Mouse (Mus musculus): ENCODE measurements at regions not wholly inside any gene's neighbourhood (a gene's known extent, or its start where the extent isn't known, plus 50 kb on each side); places are given as distances from the start of the nearest gene placed in this dataset.
A peak's percentile ranks its signal among the peaks of the same experiment; 100 is the strongest.

- DNase-seq = no peak
Observed at GRCm38 (mm10) chr8:15470561-15470960, 424.7 kb upstream of the BB014433 start.

GRCm38 (mm10) chr8:15468540-15469476 is 422.9 kb upstream of the BB014433 start:
- no peak for DNase-seq

GRCm38 (mm10) chr8:15438546-15438945 is 392.7 kb upstream of the BB014433 start:
- no peak for DNase-seq

GRCm38 (mm10) chr8:15394722-15395115 is 348.8 kb upstream of the BB014433 start:
- DNase-seq = no peak

GRCm38 (mm10) chr8:15393936-15394721 is 348.3 kb upstream of the BB014433 start:
- DNase-seq = no peak

GRCm38 (mm10) chr8:15392056-15392455 is 346.2 kb upstream of the BB014433 start:
- peak; percentile 21 to 23 for DNase-seq

- no peak for DNase-seq
Observed at GRCm38 (mm10) chr8:15388791-15389190, 342.9 kb upstream of the BB014433 start.

- DNase-seq = no peak
Observed at GRCm38 (mm10) chr8:15367063-15367462, 321.2 kb upstream of the BB014433 start.

- no peak for DNase-seq
Observed at GRCm38 (mm10) chr8:15364546-15364945, 318.7 kb upstream of the BB014433 start.

GRCm38 (mm10) chr8:15344151-15344550 is 298.3 kb upstream of the BB014433 start:
- DNase-seq = no peak

GRCm38 (mm10) chr8:15343616-15344015 is 297.7 kb upstream of the BB014433 start:
- no peak for DNase-seq

- no peak for DNase-seq
Observed at GRCm38 (mm10) chr8:15334532-15334931, 288.7 kb upstream of the BB014433 start.

- no peak for DNase-seq
Observed at GRCm38 (mm10) chr8:15327312-15327711, 281.4 kb upstream of the BB014433 start.

- no peak for DNase-seq
Observed at GRCm38 (mm10) chr8:15323421-15323820, 277.5 kb upstream of the BB014433 start.

- DNase-seq = no peak
Observed at GRCm38 (mm10) chr8:15318082-15318816, 272.4 kb upstream of the BB014433 start.

GRCm38 (mm10) chr8:15313481-15313880 is 267.6 kb upstream of the BB014433 start:
- DNase-seq = no peak

- DNase-seq = no peak
Observed at GRCm38 (mm10) chr8:15311509-15311908, 265.6 kb upstream of the BB014433 start.

GRCm38 (mm10) chr8:15311045-15311444 is 265.2 kb upstream of the BB014433 start:
- no peak for DNase-seq

GRCm38 (mm10) chr8:15304143-15304677 is 258.3 kb upstream of the BB014433 start:
- no peak for DNase-seq

- no peak for DNase-seq
Observed at GRCm38 (mm10) chr8:15273775-15274174, 227.9 kb upstream of the BB014433 start.

GRCm38 (mm10) chr8:15271793-15272587 is 226.1 kb upstream of the BB014433 start:
- DNase-seq = no peak

GRCm38 (mm10) chr8:15270290-15270689 is 224.4 kb upstream of the BB014433 start:
- peak; percentile 48 to 71 for DNase-seq

All from cerebellum, adult 18-20 months (tissue).